Mouse (Mus musculus): ENCODE results near the gene Cbl.

Cbl gene

DNA sequence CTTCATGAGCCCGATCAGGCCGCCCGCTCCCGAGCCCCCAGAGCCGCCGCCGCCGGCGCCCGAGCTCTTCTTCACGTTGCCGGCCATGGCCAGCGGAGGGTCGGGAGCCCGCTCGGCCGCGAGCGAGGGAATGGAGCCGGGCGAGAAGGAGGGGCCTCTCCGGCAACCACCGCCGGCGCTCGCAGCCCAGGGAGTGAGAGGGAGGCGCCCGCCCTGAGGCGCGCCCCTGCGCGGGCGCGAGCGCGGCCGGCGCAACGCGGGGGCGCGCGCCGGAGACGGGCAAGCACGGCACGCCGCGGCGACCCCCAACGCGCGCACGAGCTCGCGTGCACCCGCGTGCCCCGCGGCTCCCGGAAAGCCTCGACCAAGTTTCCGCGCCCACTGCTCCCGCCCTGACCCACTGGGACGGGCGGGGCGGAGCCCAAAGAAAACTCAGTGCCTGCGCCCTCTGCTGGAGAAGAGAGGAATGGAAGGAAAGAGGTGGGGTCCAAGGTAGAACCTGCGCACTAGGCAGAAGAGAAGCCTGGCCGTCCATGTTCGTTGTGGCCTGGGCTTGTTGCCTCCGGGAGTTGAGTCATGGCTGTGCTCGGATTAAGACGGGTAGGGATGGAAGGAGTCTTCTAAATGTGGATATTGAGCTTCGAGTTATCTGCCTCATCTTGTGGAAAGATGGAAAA lies at the start of gene Cbl:
Gene Cbl, minus strand, starts transcription at position 248 of the 677 bp plus-strand sequence.
- in situ Hi-C loops (cut with MboI; ENCODE audit: low pct_unique_long_range_greater_than_20kb in 1 of 2, low sequenced_read_pairs in 2 of 2, unreplicated experiment in 1 of 2): no loop called here

- in situ Hi-C loops (cut with MboI; ENCODE audit: low pct_unique_long_range_greater_than_20kb in 1 of 2, low sequenced_read_pairs in 2 of 2, unreplicated experiment in 1 of 2): no loop called here
Observed at GRCm38 (mm10) chr9:44283183-44283582, 49.3 kb upstream of the Cbl start.

DNA sequence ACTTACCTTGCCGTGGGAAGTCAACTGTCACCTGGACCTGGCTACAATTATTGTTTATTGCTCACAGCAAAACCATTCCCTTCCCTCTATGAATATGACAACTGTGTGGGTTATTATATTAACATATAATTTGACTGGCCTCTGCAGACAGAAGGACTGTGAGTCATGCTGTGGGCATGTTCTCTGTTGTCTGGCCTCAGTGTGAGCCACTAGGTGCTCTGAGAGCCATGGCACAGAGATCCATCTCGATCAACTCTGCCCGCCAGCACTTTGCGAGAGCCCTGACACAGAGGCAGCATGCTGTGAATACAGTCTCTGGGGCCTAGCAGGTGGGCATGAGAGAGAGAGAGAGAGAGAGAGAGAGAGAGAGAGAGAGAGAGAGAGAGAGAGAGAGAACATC lies 36.1 kb upstream of the Cbl start:
- in situ Hi-C loops (cut with MboI; ENCODE audit: low pct_unique_long_range_greater_than_20kb in 1 of 2, low sequenced_read_pairs in 2 of 2, unreplicated experiment in 1 of 2): loop anchor here in 1 of 2 experiments (25.0 kb wide), 1 partner anchor 283 kb away; no protein-coding TSS in a partner anchor

- in situ Hi-C loops (cut with MboI; ENCODE audit: low pct_unique_long_range_greater_than_20kb in 1 of 2, low sequenced_read_pairs in 2 of 2, unreplicated experiment in 1 of 2): loop anchor here in 1 of 2 experiments (25.0 kb wide), 1 partner anchor 282 kb away; no protein-coding TSS in a partner anchor
Observed at GRCm38 (mm10) chr9:44269077-44269476, 35.2 kb upstream of the Cbl start.

GRCm38 (mm10) chr9:44268432-44268831 lies 34.6 kb upstream of the Cbl start, which contains the start of gene Nlrx1:
Nlrx1 (minus strand) TSS chr9:44268599.
- in situ Hi-C loops (cut with MboI; ENCODE audit: low pct_unique_long_range_greater_than_20kb in 1 of 2, low sequenced_read_pairs in 2 of 2, unreplicated experiment in 1 of 2): loop anchor here in 1 of 2 experiments (25.0 kb wide), 1 partner anchor 281 kb away; no protein-coding TSS in a partner anchor

DNA sequence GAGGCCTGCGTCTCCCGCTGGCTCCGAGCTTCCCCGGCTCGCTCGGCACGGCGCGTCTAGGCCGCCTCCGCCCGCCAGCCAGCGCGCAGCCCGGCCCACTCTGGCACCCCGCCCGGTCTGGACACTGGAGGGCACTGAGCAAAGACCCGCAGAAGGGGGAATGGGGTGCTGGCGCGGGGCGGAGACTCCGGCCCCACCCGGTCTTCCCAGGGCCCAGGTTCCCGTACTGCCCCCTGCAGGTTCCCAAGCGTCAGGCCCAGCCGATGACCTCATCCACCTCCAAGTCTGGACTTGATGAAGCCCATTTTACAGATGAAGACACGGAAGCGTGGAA lies 34.1 kb upstream of the Cbl start:
- in situ Hi-C loops (cut with MboI; ENCODE audit: low pct_unique_long_range_greater_than_20kb in 1 of 2, low sequenced_read_pairs in 2 of 2, unreplicated experiment in 1 of 2): loop anchor here in 1 of 2 experiments (25.0 kb wide), 1 partner anchor 281 kb away; no protein-coding TSS in a partner anchor

- in situ Hi-C loops (cut with MboI; ENCODE audit: low pct_unique_long_range_greater_than_20kb in 1 of 2, low sequenced_read_pairs in 2 of 2, unreplicated experiment in 1 of 2): loop anchor here in 1 of 2 experiments (25.0 kb wide), 1 partner anchor 280 kb away; no protein-coding TSS in a partner anchor
Observed at GRCm38 (mm10) chr9:44267319-44268026, 33.6 kb upstream of the Cbl start.

- in situ Hi-C loops (cut with MboI; ENCODE audit: low pct_unique_long_range_greater_than_20kb in 1 of 2, low sequenced_read_pairs in 2 of 2, unreplicated experiment in 1 of 2): loop anchor here in 1 of 2 experiments (25.0 kb wide), 1 partner anchor 279 kb away; no protein-coding TSS in a partner anchor
Observed at GRCm38 (mm10) chr9:44266478-44267226, 32.8 kb upstream of the Cbl start.

GRCm38 (mm10) chr9:44261388-44261787 lies 27.5 kb upstream of the Cbl start:
- in situ Hi-C loops (cut with MboI; ENCODE audit: low pct_unique_long_range_greater_than_20kb in 1 of 2, low sequenced_read_pairs in 2 of 2, unreplicated experiment in 1 of 2): loop anchor here in 1 of 2 experiments (25.0 kb wide), 1 partner anchor 274 kb away; no protein-coding TSS in a partner anchor

GRCm38 (mm10) chr9:44259014-44259413 lies 25.2 kb upstream of the Cbl start:
- in situ Hi-C loops (cut with MboI; ENCODE audit: low pct_unique_long_range_greater_than_20kb in 1 of 2, low sequenced_read_pairs in 2 of 2, unreplicated experiment in 1 of 2): loop anchor here in 1 of 2 experiments (25.0 kb wide), 1 partner anchor 272 kb away; no protein-coding TSS in a partner anchor

DNA sequence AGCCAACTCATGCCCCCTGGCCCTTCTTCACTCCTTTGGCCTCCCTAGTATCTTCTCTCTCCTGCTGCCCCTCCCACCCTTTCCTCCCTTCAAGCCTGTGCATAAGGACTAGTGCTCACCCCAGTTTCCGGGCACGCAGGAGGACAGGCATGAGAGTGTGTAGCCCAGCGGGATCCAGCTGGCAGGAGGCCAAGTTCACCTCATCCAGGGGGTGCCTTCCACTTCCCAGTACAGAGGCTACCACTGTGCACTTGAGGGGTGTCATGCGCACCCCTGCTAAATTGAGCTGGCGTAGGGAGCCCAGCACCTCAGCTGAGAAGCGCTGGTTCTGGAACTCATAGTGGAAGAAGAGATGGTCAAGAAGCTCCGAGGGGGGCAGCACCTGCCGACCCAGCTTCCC lies 22.4 kb upstream of the Cbl start:
- in situ Hi-C loops (cut with MboI; ENCODE audit: low pct_unique_long_range_greater_than_20kb in 1 of 2, low sequenced_read_pairs in 2 of 2, unreplicated experiment in 1 of 2): loop anchor here in 1 of 2 experiments (25.0 kb wide), 1 partner anchor 269 kb away; no protein-coding TSS in a partner anchor

GRCm38 (mm10) chr9:44255136-44255521 lies 21.3 kb upstream of the Cbl start:
- in situ Hi-C loops (cut with MboI; ENCODE audit: low pct_unique_long_range_greater_than_20kb in 1 of 2, low sequenced_read_pairs in 2 of 2, unreplicated experiment in 1 of 2): loop anchor here in 1 of 2 experiments (25.0 kb wide), 1 partner anchor 268 kb away; no protein-coding TSS in a partner anchor

GRCm38 (mm10) chr9:44254508-44255135 lies 20.8 kb upstream of the Cbl start:
- in situ Hi-C loops (cut with MboI; ENCODE audit: low pct_unique_long_range_greater_than_20kb in 1 of 2, low sequenced_read_pairs in 2 of 2, unreplicated experiment in 1 of 2): loop anchor here in 1 of 2 experiments (25.0 kb wide), 1 partner anchor 267 kb away; no protein-coding TSS in a partner anchor

DNA sequence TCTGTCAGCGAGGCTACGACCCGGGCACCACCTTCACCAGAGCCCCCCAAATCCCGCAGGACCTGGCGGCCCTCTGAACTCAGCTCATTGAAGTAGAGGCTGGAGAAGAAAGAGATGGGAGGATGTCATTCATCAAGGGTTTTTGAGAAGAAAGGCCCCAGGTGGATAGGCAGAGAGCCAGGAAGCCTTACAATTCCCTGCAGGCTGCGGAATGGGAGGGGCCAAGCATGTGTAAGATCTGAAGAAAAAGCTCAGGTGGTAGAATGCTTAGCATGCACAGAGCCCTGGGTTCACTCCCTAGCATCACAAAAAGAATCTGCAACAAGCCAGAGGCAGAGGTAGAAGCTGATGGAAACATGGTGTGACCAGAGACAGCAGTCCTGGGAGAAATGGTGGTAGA lies 19.6 kb upstream of the Cbl start:
- in situ Hi-C loops (cut with MboI; ENCODE audit: low pct_unique_long_range_greater_than_20kb in 1 of 2, low sequenced_read_pairs in 2 of 2, unreplicated experiment in 1 of 2): loop anchor here in 1 of 2 experiments (25.0 kb wide), 1 partner anchor 266 kb away; no protein-coding TSS in a partner anchor

- in situ Hi-C loops (cut with MboI; ENCODE audit: low pct_unique_long_range_greater_than_20kb in 1 of 2, low sequenced_read_pairs in 2 of 2, unreplicated experiment in 1 of 2): loop anchor here in 1 of 2 experiments (25.0 kb wide), 1 partner anchor 264 kb away; no protein-coding TSS in a partner anchor
Observed at GRCm38 (mm10) chr9:44251314-44251713, 17.5 kb upstream of the Cbl start, which contains the start of gene Pdzd3. Pdzd3 (minus strand) TSS chr9:44251471.

- in situ Hi-C loops (cut with MboI; ENCODE audit: low pct_unique_long_range_greater_than_20kb in 1 of 2, low sequenced_read_pairs in 2 of 2, unreplicated experiment in 1 of 2): loop anchor here in 1 of 2 experiments (25.0 kb wide), 1 partner anchor 263 kb away; no protein-coding TSS in a partner anchor
Observed at GRCm38 (mm10) chr9:44250445-44250844, 16.6 kb upstream of the Cbl start.
